Mouse (Mus musculus) megakaryocyte-erythroid progenitor cell, adult 5-6 weeks (primary cell): Measurements from ENCODE around the gene Heatr5a. TPM values are rescaled to one million over a fixed set of nuclear protein-coding genes. Genes with fewer than 3 reads are reported as not detected.
A peak's percentile ranks its signal among the peaks of the same experiment; 100 is the strongest.

Source experiments
- ATAC-seq: replicated peaks from 2 replicates; pipeline ENCODE4 v1.8.0; 2016; ENCODE audit warnings: mild to moderate bottlenecking, inconsistent platforms; ENCODE audit not compliant: severe bottlenecking, poor library complexity, low FRiP score, low TSS enrichment
- total RNA-seq, 2 experiments: library from RNA; stranded (forward) in 1 of 2; stranded (reverse) in 1 of 2; fragments of 200-1000, 215-1000 nt in 1 of 2; fragments of >200 nt in 1 of 2; fragmentation: Nextera tagmentation in 1 of 2; gene quantifications; 2 replicates each; pipeline ENCODE4 v1.2.3; 2014 to 2017

Heatr5a gene
- total RNA-seq, 2 experiments from 2014 or later: 54.3 to 76.2 TPM

GRCm38 (mm10) chr12:51887301-51888290 is 83.5 kb downstream of the Heatr5a start:
- ATAC-seq: no peak

GRCm38 (mm10) chr12:51886369-51886768 is 84.8 kb downstream of the Heatr5a start:
- no peak for ATAC-seq

DNA sequence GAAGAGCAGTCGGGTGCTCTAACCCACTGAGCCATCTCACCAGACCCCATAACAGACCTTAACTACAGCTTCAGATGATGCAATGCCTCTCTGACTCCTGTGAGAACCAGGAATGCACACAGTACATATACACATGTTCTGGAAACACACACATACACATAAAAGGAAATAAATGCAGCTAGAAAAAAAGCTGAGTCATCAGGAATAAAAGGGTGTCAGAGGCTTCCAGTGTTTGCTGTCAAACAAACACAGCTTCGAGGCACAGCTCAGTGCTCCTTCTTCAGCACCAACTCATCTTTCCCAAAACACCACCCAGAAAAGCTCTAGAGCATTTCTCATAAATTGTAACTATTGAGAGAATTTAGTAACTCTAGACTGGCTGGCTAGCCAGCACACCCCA is 86.3 kb downstream of the Heatr5a start:
- ATAC-seq: no peak

DNA sequence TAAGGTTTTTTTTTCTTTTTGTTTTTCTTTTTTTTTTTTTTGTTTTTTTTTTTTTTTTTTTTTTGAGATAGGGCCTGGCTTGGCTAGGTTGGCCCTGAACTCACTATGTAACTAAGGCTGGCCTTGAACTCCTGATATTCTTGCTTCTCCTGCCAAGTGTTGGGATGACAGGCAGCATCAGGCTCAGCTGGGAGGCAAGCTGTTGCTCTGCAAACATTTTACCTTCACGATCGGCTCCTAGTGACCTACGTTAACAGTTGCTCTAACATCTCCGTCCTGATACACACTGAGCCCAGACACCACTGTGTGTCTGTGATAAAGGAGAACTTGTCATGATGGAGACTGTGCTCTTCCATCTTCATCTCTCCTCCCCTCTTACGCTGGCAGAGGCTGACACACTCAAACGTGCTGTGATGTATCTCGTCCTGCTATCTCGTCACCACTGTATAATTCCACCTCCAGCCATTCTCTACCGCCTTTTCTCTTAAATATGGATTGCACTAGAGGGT is 87.8 kb downstream of the Heatr5a start:
- peak; percentile 97 for ATAC-seq

DNA sequence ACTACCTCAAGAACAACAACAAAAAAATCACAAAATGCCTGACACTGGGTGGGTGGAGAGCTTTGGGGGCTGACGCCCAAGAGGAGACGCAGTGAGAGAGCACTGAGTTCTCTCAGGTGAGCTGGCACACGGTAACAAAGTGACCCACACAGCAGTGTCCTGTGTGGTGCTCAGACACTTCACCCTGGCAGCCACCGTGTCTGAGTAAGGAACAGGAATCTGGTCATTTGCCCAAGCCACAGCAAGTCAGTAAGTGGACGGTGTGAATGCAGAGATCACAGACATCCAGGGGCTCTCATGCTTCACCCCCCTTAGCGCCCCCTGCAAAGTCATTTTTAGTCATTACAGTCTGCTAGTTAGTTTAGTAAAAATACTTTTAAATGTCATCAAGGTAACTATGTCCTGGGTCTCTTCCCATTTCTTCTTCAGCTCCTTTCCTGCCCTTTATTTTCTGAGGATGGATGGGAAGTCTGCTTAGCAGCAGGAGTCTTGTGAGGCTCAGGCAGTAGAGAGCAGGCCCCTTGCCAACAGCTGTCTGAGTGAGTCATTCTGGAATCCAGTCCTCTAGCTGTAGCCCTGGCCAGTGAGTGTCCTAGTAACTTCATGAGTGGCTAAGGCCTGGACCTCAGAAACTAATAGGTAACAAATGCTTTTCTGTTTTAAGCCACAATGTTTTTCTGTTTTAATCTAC is 88.4 kb downstream of the Heatr5a start:
- no peak for ATAC-seq

DNA sequence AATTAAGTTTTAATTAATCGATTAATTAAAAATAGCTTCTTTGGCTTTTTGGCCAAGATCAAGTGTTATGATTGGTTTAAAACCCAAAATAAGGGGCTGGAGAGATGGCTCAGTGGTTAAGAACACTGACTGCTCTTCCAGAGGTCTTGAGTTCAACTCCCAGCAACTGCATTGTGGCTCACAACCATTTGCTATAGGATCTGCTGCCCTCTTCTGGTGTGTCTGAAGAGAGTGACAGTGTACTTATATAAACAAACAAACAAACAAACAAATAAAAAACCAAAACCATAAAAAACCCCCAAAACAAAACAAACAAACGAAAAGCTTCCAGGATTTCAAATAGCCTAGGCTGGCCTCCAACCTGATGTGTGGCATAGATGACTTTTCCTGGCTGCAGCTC is 89.3 kb downstream of the Heatr5a start:
- no peak for ATAC-seq

DNA sequence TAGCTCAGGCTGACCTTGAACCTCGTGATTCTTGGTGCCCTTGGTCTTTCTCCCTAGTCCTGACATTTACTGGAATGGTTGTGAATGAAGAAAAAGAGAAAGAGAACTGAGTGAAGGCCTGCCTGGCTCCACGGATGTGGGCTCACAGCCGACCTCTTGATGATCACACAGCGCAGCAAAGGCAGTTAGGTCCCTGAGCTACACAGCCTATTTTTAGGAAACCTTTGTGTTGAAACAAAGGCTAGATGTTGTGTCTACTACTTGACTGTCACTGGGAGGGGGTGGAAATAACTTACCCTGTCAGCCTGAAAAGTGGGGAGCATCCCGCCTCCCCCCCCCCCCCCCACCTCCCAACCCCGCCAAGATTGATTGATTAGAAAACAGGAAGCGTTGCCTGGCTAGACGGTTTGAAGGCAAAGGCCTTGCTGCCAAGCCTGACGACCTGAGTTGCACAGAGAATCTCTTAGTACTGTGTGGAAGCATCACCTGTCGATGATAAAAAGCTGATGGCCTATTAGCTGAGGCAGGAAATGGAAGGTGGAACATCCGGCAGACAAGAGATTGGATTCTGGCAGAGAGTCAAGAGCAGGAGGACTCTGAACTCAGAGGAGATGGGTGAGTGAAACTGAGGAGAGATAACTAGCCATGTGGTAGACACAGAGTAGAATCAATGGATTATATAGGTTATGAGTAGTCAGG is 99.5 kb downstream of the Heatr5a start:
- peak; percentile 69 for ATAC-seq

DNA sequence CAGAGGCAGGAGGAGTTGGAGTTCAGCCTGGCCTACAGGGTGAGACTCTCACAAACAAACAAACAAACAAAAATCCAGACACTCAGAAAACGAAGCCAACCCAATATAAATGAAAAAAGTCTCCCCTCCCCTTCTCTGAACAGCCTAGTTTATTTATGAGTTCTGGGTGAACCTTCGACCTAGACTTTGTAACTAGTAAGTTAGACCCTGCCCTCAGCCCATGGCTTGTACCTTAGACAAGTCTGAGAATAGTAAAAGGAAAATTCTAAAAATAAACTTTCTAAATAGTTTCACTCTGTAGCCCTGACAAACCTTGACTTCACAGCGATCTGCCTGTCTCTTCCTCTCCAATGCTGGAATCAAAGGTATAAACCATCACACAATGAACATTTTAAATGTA is 101.6 kb downstream of the Heatr5a start:
- ATAC-seq: no peak

- ATAC-seq: no peak
Measured at GRCm38 (mm10) chr12:51867076-51867475, 104.0 kb downstream of the Heatr5a start.

DNA sequence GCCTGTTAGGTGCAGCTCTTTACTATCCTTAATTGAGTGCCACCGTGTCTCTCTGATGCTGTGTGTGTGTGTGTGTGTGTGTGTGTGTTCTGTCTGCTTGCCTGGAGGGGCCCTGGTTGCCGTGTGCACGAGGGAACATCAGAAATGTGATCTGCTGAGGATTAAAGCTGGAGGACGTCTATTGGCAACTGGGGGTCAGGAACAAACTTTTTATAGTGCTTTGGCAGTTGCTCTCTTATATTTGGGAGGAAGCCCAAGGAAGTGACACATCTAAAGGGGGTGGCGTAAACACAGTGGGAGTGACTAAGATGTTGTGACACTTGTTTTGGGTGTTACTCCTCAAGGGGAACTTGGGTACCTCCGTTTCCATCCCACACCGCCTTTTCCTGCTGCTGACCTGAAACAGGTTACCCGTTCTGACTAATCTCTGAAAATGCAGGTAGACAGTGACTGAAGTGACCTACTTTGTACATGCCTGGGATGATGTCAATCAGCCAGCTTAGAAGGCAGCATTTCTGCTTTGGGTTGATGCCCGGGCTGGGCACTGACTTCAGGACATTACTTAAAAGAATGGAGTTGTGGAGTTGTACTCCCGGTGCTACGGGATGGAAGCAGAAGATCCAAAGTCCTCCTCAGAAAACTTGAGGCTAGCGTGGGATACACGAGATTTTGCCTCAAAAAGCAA is 104.8 kb downstream of the Heatr5a start:
- ATAC-seq: peak; percentile 51

DNA sequence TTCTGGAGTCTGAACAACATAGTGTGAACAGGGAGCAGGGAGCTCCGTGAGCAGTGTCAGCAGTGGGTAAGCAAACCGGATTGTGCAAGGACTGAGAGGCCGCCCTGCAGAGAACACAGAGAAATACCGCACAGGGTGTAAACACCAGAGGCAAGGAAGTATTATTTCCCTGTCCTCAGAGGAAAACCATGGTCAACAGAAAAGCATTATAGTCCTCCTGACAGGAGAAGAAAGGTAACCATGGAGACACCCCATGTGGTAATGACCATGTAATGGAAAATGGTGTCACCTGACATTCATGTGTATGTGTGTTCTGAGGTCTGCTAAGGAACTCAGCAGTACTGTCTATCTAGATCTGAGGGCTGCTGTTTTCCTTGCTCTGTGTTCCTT is 105.3 kb downstream of the Heatr5a start:
- ATAC-seq: peak; percentile 85

GRCm38 (mm10) chr12:51865061-51865789 is 105.9 kb downstream of the Heatr5a start:
- peak; percentile 2; the same call in 1 of the 2 replicates for ATAC-seq

DNA sequence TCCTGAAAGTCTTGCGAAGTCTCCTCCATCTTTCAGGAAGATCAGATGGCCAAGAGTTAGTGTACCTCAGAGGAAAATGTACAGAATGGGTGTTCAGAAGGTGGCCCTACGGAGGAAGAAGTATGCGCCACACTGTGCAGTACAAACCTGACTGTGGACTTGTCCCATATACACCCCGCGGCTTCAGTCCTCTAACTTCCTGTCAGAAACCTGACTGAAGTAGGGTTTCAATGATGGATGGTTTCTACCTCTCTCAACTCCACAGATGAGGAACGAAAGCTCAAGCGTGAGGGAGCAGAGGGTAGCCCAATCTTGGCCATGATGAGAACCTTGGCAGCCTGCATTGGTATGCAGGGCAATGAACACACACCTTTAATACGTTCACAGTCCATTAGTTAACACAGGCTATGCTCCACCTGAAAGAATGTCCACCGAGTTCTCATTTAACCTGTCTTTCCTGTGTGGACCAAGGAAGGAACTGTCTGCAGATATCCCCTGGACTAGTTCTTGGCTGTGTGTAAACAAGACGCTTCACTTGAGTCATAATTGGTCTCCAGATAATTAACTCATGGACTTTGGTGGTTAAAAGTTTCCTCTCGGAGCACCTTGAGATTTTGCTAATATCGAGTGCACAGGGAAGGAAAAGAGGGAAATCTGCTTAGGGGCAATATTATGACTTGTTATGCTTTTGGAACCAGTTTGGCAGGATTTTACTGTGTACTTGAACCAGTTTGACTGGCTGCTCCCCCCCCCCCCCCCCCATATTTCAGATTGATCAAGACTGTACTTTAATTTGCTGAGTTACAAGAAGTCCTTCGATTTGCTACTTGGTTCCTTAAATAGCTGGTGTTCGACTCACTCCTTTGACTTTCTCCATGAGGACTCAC is 107.8 kb downstream of the Heatr5a start:
- no peak for ATAC-seq

- no peak for ATAC-seq
Measured at GRCm38 (mm10) chr12:51858134-51859028, 112.7 kb downstream of the Heatr5a start.

DNA sequence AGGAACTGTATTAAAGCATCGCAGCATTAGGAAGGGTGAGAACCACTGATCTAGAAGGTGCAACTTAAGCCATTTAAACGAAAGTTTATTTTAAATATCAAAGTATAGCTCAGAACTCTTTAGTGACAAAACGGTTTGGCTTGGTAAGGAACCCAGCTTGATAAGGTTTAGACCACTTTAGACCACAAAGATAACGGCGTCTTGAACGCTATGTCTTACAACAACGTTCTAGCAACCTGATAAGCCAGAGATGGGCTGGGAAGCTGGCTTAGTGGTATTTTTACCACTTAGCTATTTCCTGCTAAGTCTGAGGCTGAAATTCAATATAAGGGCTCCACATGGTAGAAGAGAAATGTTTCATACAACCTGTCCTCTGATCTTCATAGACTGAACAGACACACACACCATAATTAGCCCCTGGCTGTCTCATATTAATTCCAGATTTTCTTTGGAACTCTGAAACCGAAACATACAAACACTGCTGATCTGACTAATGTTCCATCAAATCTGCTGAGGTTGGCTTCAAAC is 114.3 kb downstream of the Heatr5a start:
- ATAC-seq: peak; percentile 78

- no peak for ATAC-seq
Measured at GRCm38 (mm10) chr12:51855872-51856271, 115.2 kb downstream of the Heatr5a start.
